Mouse (Mus musculus) embryonic facial prominence, embryonic 15.5 days (tissue): ENCODE data around the gene Pip5k1b. TPM values are rescaled to one million over a fixed set of nuclear protein-coding genes. Genes with fewer than 3 reads are reported as not detected.

Experiments used
- ATAC-seq: fragments of 200-750 bp; cut with Nextera tagmentation; 2 replicates; pipeline ENCODE4 v1.8.0; 2017; ENCODE audit warnings: low read depth, moderate TSS enrichment; ENCODE audit not compliant: insufficient number of reproducible peaks, low FRiP score, low TSS enrichment
- H3K27ac ChIP-seq: fragments of 300-500 bp; sonication (generic); replicated peaks from 2 replicates; pipeline ENCODE4 v1.5.1; 2015; ENCODE audit warnings: mild to moderate bottlenecking, inconsistent platforms
- H3K27me3 ChIP-seq: fragments of 300-500 bp; sonication (generic); 2 replicates; pipeline ENCODE4 v1.6.1; 2015; ENCODE audit warnings: inconsistent platforms
- H3K36me3 ChIP-seq: fragments of 300-500 bp; sonication (generic); 2 replicates; pipeline ENCODE4 v1.6.1; 2015; ENCODE audit warnings: mild to moderate bottlenecking, inconsistent platforms
- H3K4me1 ChIP-seq: fragments of 300-500 bp; sonication (generic); 2 replicates; pipeline ENCODE4 v1.6.1; 2015; ENCODE audit warnings: inconsistent platforms
- H3K4me2 ChIP-seq: fragments of 300-500 bp; sonication (generic); replicated peaks from 2 replicates; pipeline ENCODE4 v1.6.1; 2015; ENCODE audit warnings: mild to moderate bottlenecking, inconsistent platforms
- H3K4me3 ChIP-seq: fragments of 300-500 bp; sonication (generic); replicated peaks from 2 replicates; pipeline ENCODE4 v1.5.1; 2015; ENCODE audit warnings: mild to moderate bottlenecking, inconsistent platforms
- H3K9ac ChIP-seq: fragments of 300-500 bp; sonication (generic); 2 replicates; pipeline ENCODE4 v1.6.1; 2015; ENCODE audit warnings: inconsistent platforms
- H3K9me3 ChIP-seq: fragments of 300-500 bp; sonication (generic); replicated peaks from 2 replicates; pipeline ENCODE4 v1.6.1; 2016; ENCODE audit warnings: inconsistent platforms
- WGBS: fragments of 180-500 bp; shearing (Covaris S2); methylation state at CpG from one replicate; pipeline ENCODE4 v1.1.7; 2015; 5-methylcytosine and 5-hydroxymethylcytosine counted together
- polyA plus RNA-seq: library from polyadenylated mRNA; unstranded; fragments of >200 nt; fragmentation: Nextera tagmentation; extraction: Ambion mirVana; gene quantifications from 2 replicates; pipeline ENCODE4 v1.2.1, GENCODE M21; 2015

Gene Pip5k1b
- polyA plus RNA-seq, 1 experiment from 2014 or later, result 1.1 TPM

- Histone ChIP-seq H3K27me3 (no peaks in the 10 kb centered on the region), H3K4me2 (no peak overlapping the region), H3K36me3 (no peaks in the 10 kb centered on the region), H3K9me3 (no peaks in the 10 kb centered on the region), H3K27ac (no peak overlapping the region), H3K4me1 (no peaks in the 10 kb centered on the region), H3K9ac (no peak overlapping the region), H3K4me3 (no peak overlapping the region)
- 75% methylated on average over 2 of the region's 2 CpGs for WGBS
- no peak for ATAC-seq
These were observed 161.8 kb downstream of the Pip5k1b start for GRCm38 (mm10) chr19:24393920-24394319.

DNA sequence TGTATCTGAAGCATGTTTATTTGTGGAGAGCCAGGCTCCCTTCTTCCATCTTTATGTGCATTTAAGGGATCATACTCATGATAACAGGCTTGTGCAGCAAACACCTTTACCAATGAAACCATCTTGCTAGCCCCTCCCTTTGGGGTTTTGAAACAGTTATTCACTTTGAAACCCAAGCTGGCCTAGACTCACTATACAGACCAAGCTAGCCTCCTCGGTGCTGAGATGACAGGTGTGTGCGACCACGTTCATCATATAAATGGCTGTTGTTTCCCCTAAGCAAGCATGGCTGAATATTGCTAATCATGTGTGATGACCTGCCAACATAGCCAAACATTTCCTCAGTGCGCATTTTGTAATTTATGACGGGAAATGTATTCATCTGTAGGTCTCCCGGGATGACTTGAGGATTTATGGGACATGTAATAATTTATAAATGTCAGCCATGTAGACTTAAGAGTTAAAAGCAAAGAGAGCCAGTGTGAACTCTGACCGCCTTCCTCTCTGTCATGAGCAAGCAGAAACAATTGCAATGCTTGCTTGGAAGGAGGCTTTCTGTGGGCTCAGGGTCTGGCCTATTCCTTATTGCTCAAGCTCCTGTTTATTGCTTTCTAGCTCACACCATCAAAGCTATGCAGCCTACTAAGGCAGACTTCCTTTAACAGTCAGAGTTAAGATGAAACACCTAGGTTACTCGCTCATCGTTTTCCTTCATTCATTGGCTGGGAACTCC is 164.0 kb downstream of the Pip5k1b start:
- ATAC-seq, result no peak
- Histone ChIP-seq H3K27me3 (no peaks in the 10 kb centered on the region), H3K4me1 (no peaks in the 10 kb centered on the region), H3K36me3 (no peaks in the 10 kb centered on the region), H3K9me3 (no peaks in the 10 kb centered on the region), H3K4me2 (no peak overlapping the region), H3K27ac (no peak overlapping the region), H3K9ac (no peak overlapping the region), H3K4me3 (no peak overlapping the region)
- 83% methylated on average over 9 of the region's 9 CpGs for WGBS

DNA sequence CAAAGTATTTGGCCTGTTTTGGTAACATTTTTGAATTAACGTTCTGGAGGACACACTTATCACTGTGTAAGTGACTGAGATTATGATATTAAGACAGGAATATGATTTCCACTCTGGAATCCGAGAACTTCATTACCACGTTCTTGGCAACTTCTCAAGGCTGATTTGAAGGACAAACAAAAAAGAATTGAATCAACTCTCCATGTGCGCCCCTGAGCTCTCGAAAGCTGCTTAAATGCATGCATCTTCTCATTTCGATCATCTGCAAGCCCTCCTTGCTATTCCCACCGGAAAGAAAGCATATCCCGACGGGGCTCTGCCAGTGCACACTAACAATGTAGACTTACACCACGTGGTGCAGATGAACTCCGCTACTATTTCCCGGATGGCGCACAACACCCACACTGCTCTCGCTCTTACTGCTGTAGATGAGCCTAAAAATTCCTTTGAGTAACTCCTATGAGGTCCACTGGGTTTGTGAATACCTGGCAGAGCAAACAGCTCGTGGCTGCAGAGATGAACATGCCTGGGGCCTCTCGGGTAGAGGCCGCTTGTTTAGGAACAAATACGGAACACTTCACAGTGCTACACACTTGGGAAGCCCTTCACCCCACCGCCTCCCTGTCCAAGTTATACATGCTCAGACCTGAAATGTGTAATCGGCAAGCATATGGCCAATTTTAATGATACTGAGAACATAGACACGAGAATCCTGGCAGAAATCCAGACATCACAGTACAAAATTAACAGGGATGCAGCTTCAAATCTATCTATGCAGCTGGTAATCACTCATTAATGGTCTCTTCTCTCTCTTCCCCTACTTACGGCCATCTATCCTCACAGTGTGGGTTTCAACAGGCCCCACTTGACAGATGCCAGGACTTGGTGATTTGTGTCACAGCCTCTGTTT is 168.5 kb downstream of the Pip5k1b start:
- Histone ChIP-seq H3K4me2 (no peak overlapping the region), H3K9me3 (no peaks in the 10 kb centered on the region), H3K9ac (no peak overlapping the region), H3K4me1 (no peaks in the 10 kb centered on the region), H3K4me3 (no peak overlapping the region), H3K27ac (no peak overlapping the region), H3K27me3 (no peaks in the 10 kb centered on the region), H3K36me3 (no peaks in the 10 kb centered on the region)
- WGBS, result 73% methylated on average over 22 of the region's 22 CpGs
- ATAC-seq, result no peak

DNA sequence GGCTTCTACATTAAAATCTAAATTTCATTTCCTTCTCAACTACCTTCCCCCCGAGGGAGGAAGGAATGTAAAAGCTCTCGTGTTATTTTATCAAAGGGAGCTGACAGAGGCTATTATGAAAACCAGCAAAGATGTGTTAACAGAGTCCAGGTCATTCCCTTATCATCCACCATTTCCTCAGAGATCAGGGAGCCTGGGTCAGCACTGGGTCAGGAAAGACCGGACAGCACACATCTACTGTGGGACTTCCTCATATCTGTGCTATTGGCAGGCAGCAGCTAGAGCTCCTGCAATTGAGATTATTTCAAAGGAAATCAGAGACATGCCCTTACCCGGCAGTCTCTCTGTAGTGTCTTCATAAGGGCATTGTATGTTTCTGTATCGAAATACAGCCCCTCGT is 177.2 kb downstream of the Pip5k1b start:
- H3K27ac ChIP-seq, result no peak overlapping the region
- no peaks in the 10 kb centered on the region for H3K36me3 ChIP-seq
- ATAC-seq, result no peak
- H3K9me3 ChIP-seq, result no peaks in the 10 kb centered on the region
- 32% methylated on average over 6 of the region's 6 CpGs for WGBS
- H3K4me1 ChIP-seq, result no peaks in the 10 kb centered on the region
- no peak overlapping the region for H3K4me3 ChIP-seq
- no peaks in the 10 kb centered on the region for H3K27me3 ChIP-seq
- H3K4me2 ChIP-seq, result no peak overlapping the region
- H3K9ac ChIP-seq, result no peak overlapping the region

DNA sequence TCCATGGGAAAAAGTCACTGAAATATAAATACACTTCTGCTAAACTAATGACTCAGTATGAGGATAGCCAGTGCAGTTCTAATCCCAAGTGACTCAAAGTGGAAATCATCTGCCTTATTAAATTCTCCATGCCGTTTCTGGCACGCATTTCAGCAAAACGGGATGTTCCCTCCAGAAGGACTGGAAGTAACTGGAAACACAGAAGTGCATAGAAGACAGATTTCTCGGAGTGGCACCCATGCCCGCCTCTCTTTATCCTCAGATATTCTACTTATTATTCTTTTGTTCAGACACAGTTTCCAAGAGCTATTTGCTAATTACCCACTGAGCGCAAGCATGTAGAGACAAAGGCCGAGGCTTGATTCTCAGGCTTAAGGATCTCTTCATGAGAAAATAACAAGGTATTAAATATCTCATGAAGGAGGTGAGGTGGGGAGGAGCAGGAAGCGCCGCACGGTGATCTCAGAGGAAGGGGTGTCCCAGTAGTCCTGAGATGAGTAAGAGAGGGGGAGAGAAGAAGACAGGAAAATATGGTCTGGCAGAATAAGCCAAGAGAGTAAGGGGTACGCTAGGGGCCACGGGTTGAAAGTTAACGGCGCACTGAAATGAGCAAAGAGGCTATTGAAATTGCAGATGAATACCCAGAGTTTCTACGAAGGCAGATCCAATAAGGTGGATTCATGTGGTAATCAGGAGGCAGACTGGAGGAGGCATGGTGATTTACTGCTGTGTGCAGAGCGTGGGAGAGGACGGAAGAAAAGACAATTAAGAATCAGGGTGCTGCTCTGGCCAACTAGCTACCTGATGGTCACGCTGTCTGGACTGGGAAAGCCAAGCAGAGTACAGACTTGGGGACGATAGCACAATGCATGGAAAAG is 183.7 kb downstream of the Pip5k1b start:
- no peak overlapping the region for H3K9ac ChIP-seq
- no peak overlapping the region for H3K27ac ChIP-seq
- no peak overlapping the region for H3K4me2 ChIP-seq
- no peak for ATAC-seq
- no peaks in the 10 kb centered on the region for H3K27me3 ChIP-seq
- 55% methylated on average over 19 of the region's 19 CpGs for WGBS
- H3K36me3 ChIP-seq, result no peaks in the 10 kb centered on the region
- H3K4me1 ChIP-seq, result no peaks in the 10 kb centered on the region
- H3K4me3 ChIP-seq, result no peak overlapping the region
- no peaks in the 10 kb centered on the region for H3K9me3 ChIP-seq

GRCm38 (mm10) chr19:24368419-24368818 is 187.3 kb downstream of the Pip5k1b start:
- Histone ChIP-seq H3K4me1 (no peaks in the 10 kb centered on the region), H3K36me3 (no peaks in the 10 kb centered on the region), H3K4me2 (no peak overlapping the region), H3K27me3 (no peaks in the 10 kb centered on the region), H3K9me3 (no peaks in the 10 kb centered on the region), H3K9ac (no peak overlapping the region), H3K4me3 (no peak overlapping the region), H3K27ac (no peak overlapping the region)
- WGBS, result 78% methylated on average over 6 of the region's 6 CpGs
- ATAC-seq, result no peak

DNA sequence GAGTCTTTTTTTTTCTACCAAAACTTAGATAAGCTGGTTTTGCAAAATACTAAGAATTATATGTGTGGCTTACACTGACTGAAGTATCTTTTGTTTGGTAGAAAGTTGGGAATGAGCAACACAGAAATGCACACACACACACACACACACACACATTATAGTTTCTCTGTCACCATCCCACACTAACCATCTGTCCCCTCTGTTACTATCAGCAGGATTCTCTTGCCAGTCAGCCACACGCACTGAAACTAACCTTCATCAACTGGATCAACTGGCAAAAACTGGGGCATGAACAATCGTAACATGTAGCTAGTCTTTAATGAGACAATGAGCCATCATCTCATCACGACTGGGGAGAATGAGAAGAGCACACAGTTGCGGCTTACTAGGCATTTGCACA is 187.9 kb downstream of the Pip5k1b start:
- Histone ChIP-seq H3K4me1 (no peaks in the 10 kb centered on the region), H3K27ac (no peak overlapping the region), H3K4me2 (no peak overlapping the region), H3K9me3 (no peaks in the 10 kb centered on the region), H3K4me3 (no peak overlapping the region), H3K36me3 (no peaks in the 10 kb centered on the region), H3K9ac (no peak overlapping the region), H3K27me3 (no peaks in the 10 kb centered on the region)
- WGBS, result 80% methylated on average over 4 of the region's 4 CpGs
- ATAC-seq, result no peak

GRCm38 (mm10) chr19:24366747-24367146 is 188.9 kb downstream of the Pip5k1b start:
- Histone ChIP-seq H3K36me3 (no peaks in the 10 kb centered on the region), H3K4me3 (no peak overlapping the region), H3K27me3 (no peaks in the 10 kb centered on the region), H3K9ac (no peak overlapping the region), H3K27ac (no peak overlapping the region), H3K4me1 (no peaks in the 10 kb centered on the region), H3K9me3 (no peaks in the 10 kb centered on the region), H3K4me2 (no peak overlapping the region)
- 56% methylated on average over 1 of the region's 1 CpGs for WGBS
- ATAC-seq, result no peak

DNA sequence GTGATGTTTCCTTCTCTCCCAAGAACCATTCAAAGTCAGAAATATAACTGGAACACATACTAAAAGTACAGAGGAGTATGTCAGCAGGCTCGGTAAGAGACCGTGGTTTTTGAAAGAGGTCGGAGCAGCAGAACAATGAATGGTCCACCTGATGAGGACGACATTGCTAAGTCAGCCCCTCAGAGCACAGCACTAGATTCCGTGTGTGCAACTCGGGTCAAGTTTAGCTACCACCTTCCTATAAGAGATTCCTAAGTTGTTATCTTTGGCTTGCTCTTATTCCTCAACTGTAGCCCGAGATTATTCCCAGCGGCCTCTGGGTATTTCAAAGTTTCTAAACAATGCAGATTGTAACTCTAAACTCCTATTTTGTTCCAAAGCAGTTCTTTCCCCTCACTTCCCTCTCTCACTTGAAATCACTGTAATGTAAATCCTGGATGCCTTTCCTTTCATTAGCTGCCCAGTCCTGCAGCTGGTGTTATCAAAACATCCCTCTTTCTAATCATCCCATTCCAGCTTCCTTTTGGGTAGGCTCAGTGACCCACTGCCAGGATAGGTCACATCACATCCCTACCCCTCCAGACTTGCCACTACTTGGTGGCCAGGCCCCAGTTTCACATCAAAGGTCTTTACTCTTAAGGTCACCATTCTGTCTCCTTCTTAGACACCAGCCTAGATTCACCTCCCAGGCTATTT is 192.9 kb downstream of the Pip5k1b start:
- H3K9me3 ChIP-seq, result no peaks in the 10 kb centered on the region
- no peak overlapping the region for H3K4me2 ChIP-seq
- no peaks in the 10 kb centered on the region for H3K4me1 ChIP-seq
- H3K27me3 ChIP-seq, result no peaks in the 10 kb centered on the region
- ATAC-seq, result no peak
- H3K36me3 ChIP-seq, result no peaks in the 10 kb centered on the region
- H3K4me3 ChIP-seq, result no peak overlapping the region
- WGBS, result 56% methylated on average over 8 of the region's 8 CpGs
- H3K9ac ChIP-seq, result no peak overlapping the region
- H3K27ac ChIP-seq, result no peak overlapping the region

DNA sequence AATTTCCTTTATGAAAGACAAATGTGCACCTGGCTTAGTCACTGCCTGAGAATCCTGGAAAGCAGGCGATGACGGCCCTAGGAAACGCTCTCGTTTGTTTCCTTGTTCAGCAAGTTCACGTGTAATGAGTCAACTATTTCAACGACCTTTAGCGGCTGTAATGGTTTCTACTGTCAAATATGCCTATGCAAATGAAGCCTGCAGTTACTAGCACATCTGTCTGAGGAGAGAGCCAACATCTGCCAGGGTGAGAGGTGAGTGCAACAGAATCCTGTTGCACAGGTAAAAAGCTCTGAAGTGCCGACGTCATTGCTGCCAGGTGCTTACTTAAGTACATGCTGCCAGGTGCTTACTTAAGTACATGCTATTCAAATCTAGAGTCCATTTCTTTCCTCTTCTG is 196.4 kb downstream of the Pip5k1b start:
- no peaks in the 10 kb centered on the region for H3K36me3 ChIP-seq
- no peaks in the 10 kb centered on the region for H3K9me3 ChIP-seq
- H3K9ac ChIP-seq, result no peak overlapping the region
- H3K4me1 ChIP-seq, result no peaks in the 10 kb centered on the region
- H3K27ac ChIP-seq, result no peak overlapping the region
- H3K4me2 ChIP-seq, result no peak overlapping the region
- no peak for ATAC-seq
- H3K27me3 ChIP-seq, result no peaks in the 10 kb centered on the region
- WGBS, result 73% methylated on average over 9 of the region's 9 CpGs
- no peak overlapping the region for H3K4me3 ChIP-seq
